Comparison of ENCODE assay signal across 7 mouse cellular contexts in the genomic region with DNA sequence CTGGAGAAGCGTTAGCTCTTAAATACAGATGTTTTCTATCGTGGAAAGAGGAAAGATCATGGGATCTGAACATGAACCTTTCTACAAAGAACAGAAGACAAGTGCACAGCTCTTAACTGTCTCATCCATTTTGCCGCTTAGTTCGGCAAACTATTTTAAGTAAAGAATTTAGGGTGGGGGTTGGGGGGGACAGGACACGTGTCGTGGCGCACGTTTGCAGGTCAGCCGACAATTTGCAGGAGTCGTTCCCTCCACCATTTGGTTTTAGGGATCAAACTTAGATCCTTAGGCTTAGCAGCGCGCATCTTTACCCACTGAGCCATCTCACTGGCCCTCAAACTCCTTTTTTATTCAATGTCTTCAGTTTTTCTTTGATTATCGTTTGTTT. TPM values are rescaled to one million over a fixed set of nuclear protein-coding genes. Genes with fewer than 3 reads are reported as not detected.
A peak's percentile ranks its signal among the peaks of the same experiment; 100 is the strongest.
DNase-seq lines count a peak whose midpoint lies in the region; ATAC-seq and TF ChIP-seq lines count a peak whose summit lies in the region.

No protein-coding gene starts in this region.

- DNase-seq in forebrain, embryonic 11.5 days (ENCODE audit: low spot score), result peak; percentile 51
- peak; percentile 40 for DNase-seq in limb, embryonic 10.5 days (ENCODE audit: low spot score)
- no peak for DNase-seq in Muller cell, postnatal 12 days (ENCODE audit: inconsistent ontology term)
- no peak for DNase-seq in right cerebral cortex, postnatal 14 days

- no peaks in the 10 kb centered on the region for H3K9me3 ChIP-seq in megakaryocyte, embryonic 14.5 days
- H3K9me3 ChIP-seq in forebrain, embryonic 11.5 days (ENCODE audit: control insufficient read depth, low read length), result no peaks in the 10 kb centered on the region
- H3K9me3 ChIP-seq in limb, embryonic 10.5 days (replicated peaks), result no peaks in the 10 kb centered on the region

- no peak for TF ChIP-seq POLR2A in olfactory bulb, adult 2 months (IDR thresholded peaks at IDR 0.05; ENCODE audit: insufficient read depth, low read depth, low read length)

- peak overlapping the region; percentile 99 for H3K9ac ChIP-seq in forebrain, embryonic 11.5 days (ENCODE audit: low read length)

- no peaks in the 10 kb centered on the region for H3K27me3 ChIP-seq in megakaryocyte, embryonic 14.5 days (replicated peaks)
- no peaks in the 10 kb centered on the region for H3K27me3 ChIP-seq in forebrain, embryonic 11.5 days (ENCODE audit: control insufficient read depth, insufficient read depth, low read length)
- 0 out of 2 replicates have a peak, but pooled peaks cover 5% of the 10 kb centered on the region for H3K27me3 ChIP-seq in limb, embryonic 10.5 days (ENCODE audit: low read depth, poor library complexity, severe bottlenecking)

- no peak for TF ChIP-seq CTCF in olfactory bulb, adult 2 months (IDR thresholded peaks at IDR 0.05; ENCODE audit: insufficient read depth, low read depth, low read length)

- H3K4me2 ChIP-seq in forebrain, embryonic 11.5 days (ENCODE audit: low read depth, low read length, severe bottlenecking), result peak overlapping the region; percentile 55

- peak overlapping the region; percentile 92 for H3K4me3 ChIP-seq in megakaryocyte, embryonic 14.5 days (replicated peaks)
- peak overlapping the region; percentile 93 for H3K4me3 ChIP-seq in forebrain, embryonic 11.5 days (ENCODE audit: low read depth, low read length)
- H3K4me3 ChIP-seq in limb, embryonic 10.5 days, result peak overlapping the region; percentile 95
- H3K4me3 ChIP-seq in olfactory bulb, adult 2 months (ENCODE audit: insufficient read depth, low read depth, low read length), result peak overlapping the region; percentile 100

- H3K36me3 ChIP-seq in megakaryocyte, embryonic 14.5 days (replicated peaks; ENCODE audit: low read length), result peaks cover 3% of the 10 kb centered on the region
- no peaks in the 10 kb centered on the region for H3K36me3 ChIP-seq in forebrain, embryonic 11.5 days (ENCODE audit: control insufficient read depth, insufficient read depth, low read length)
- H3K36me3 ChIP-seq in limb, embryonic 10.5 days, result no peaks in the 10 kb centered on the region; the same call in 1 of the 2 replicates

- H3K27ac ChIP-seq in forebrain, embryonic 11.5 days (ENCODE audit: low read depth, low read length), result peak overlapping the region; percentile 99
- H3K27ac ChIP-seq in limb, embryonic 10.5 days, result peak overlapping the region; percentile 100
- no peak overlapping the region for H3K27ac ChIP-seq in olfactory bulb, adult 2 months (ENCODE audit: insufficient read depth, low read depth, low read length)

- WGBS in forebrain, embryonic 11.5 days, result 2% methylated on average over 13 of the region's 13 CpGs
- 1% methylated on average over 13 of the region's 13 CpGs for WGBS in limb, embryonic 10.5 days
- WGBS in olfactory bulb, adult 2 months, result 3% methylated on average over 13 of the region's 13 CpGs

- H3K4me1 ChIP-seq in megakaryocyte, embryonic 14.5 days, result peaks cover 75% of the 10 kb centered on the region
- peaks cover 18% of the 10 kb centered on the region for H3K4me1 ChIP-seq in forebrain, embryonic 11.5 days (replicated peaks; ENCODE audit: control insufficient read depth, insufficient read depth, low read length)
- peaks cover 26% of the 10 kb centered on the region for H3K4me1 ChIP-seq in limb, embryonic 10.5 days
- H3K4me1 ChIP-seq in olfactory bulb, adult 2 months (ENCODE audit: control insufficient read depth, insufficient read depth, low read length), result peaks cover 11% of the 10 kb centered on the region

- no peak for ATAC-seq in megakaryocyte, adult 5-6 weeks (ENCODE audit: poor library complexity, severe bottlenecking)
- ATAC-seq in forebrain, embryonic 11.5 days (replicated peaks; ENCODE audit: low FRiP score), result no peak

RNA-seq across cellular contexts. Expression of a gene that starts 0.6 kb away (rescaled TPM):
- polyA plus RNA-seq in megakaryocyte, embryonic 14.5 days (2012; ENCODE audit: insufficient read depth, low replicate concordance), result 1.2 and 15.5 TPM in 2 replicates
- total RNA-seq in megakaryocyte, adult 5-6 weeks (2015), result 10.4 and 11.3 TPM in 2 replicates
- 2.6 and 3.3 TPM in 2 replicates for total RNA-seq in megakaryocyte, adult 5-6 weeks (2017)
- polyA plus RNA-seq in forebrain, embryonic 11.5 days (2014; fragmentation: Nextera tagmentation; extraction: Ambion mirVana), result 12.3 and 12.9 TPM in 2 replicates
- polyA plus RNA-seq in limb, embryonic 10.5 days (2016; fragmentation: Nextera tagmentation; extraction: Ambion mirVana), result 7.5 and 7.6 TPM in 2 replicates
- polyA plus RNA-seq in olfactory bulb, adult 2 months (2012; ENCODE audit: insufficient read depth, insufficient read length, low replicate concordance, missing spikeins), result not detected in 2 replicates

Comparison
In these comparisons a context has a peak if more than half of its experiments do, and no peak if none do; other contexts are left out.
1. DNase-seq: peak in forebrain, embryonic 11.5 days (single experiment) and limb, embryonic 10.5 days (single experiment); none in Muller cell, postnatal 12 days (single experiment) and right cerebral cortex, postnatal 14 days (single experiment).
2. Peak in every context shown above with its lines, with median percentiles within 50 percentile points of each other: H3K4me3 ChIP-seq.